Mouse (Mus musculus): Measurements from ENCODE around the gene Miga2.

Miga2 gene

GRCm38 (mm10) chr2:30363773-30364650 is at the start of gene Miga2:
Gene Miga2, plus strand, starts transcription at chr2:30364233.
- peak; percentile 92 to 95 for DNase-seq (ENCODE audit: low spot score in 2 of 2)

GRCm38 (mm10) chr2:30316136-30316535 is 47.9 kb upstream of the Miga2 start:
- no peak for DNase-seq (ENCODE audit: low spot score in 2 of 2)

- no peak for DNase-seq (ENCODE audit: low spot score in 2 of 2)
These were observed 47.1 kb upstream of the Miga2 start for GRCm38 (mm10) chr2:30316955-30317354.

GRCm38 (mm10) chr2:30319260-30319659 is 44.8 kb upstream of the Miga2 start:
- DNase-seq (ENCODE audit: low spot score in 2 of 2), result no peak

- no peak for DNase-seq (ENCODE audit: low spot score in 2 of 2)
These were observed 40.9 kb upstream of the Miga2 start for GRCm38 (mm10) chr2:30323111-30323510.

- DNase-seq (ENCODE audit: low spot score in 2 of 2), result no peak
These were observed 38.7 kb upstream of the Miga2 start for GRCm38 (mm10) chr2:30325296-30325695.

- DNase-seq (ENCODE audit: low spot score in 2 of 2), result no peak
These were observed 36.8 kb upstream of the Miga2 start for GRCm38 (mm10) chr2:30327276-30327675.

- no peak for DNase-seq (ENCODE audit: low spot score in 2 of 2)
These were observed 35.2 kb upstream of the Miga2 start for GRCm38 (mm10) chr2:30328791-30329190.

GRCm38 (mm10) chr2:30335324-30335723 is 28.7 kb upstream of the Miga2 start:
- no peak for DNase-seq (ENCODE audit: low spot score in 2 of 2)

- DNase-seq (ENCODE audit: low spot score in 2 of 2), result no peak
These were observed 27.7 kb upstream of the Miga2 start for GRCm38 (mm10) chr2:30336174-30336915.

GRCm38 (mm10) chr2:30337179-30337578 is 26.9 kb upstream of the Miga2 start:
- DNase-seq (ENCODE audit: low spot score in 2 of 2), result no peak

GRCm38 (mm10) chr2:30342061-30342460 is 22.0 kb upstream of the Miga2 start:
- DNase-seq (ENCODE audit: low spot score in 2 of 2), result no peak

- DNase-seq (ENCODE audit: low spot score in 2 of 2), result no peak
These were observed 21.5 kb upstream of the Miga2 start for GRCm38 (mm10) chr2:30342544-30342943.

- no peak for DNase-seq (ENCODE audit: low spot score in 2 of 2)
These were observed 20.4 kb upstream of the Miga2 start for GRCm38 (mm10) chr2:30343601-30344137.

- no peak for DNase-seq (ENCODE audit: low spot score in 2 of 2)
These were observed 17.9 kb upstream of the Miga2 start for GRCm38 (mm10) chr2:30345971-30346676.

GRCm38 (mm10) chr2:30349196-30349595 is 14.8 kb upstream of the Miga2 start:
- no peak for DNase-seq (ENCODE audit: low spot score in 2 of 2)

- DNase-seq (ENCODE audit: low spot score in 2 of 2), result no peak
These were observed 12.9 kb upstream of the Miga2 start for GRCm38 (mm10) chr2:30351149-30351548.

GRCm38 (mm10) chr2:30355861-30356260 is 8.2 kb upstream of the Miga2 start:
- DNase-seq (ENCODE audit: low spot score in 2 of 2), result no peak

GRCm38 (mm10) chr2:30356266-30356665 is 7.8 kb upstream of the Miga2 start:
- DNase-seq (ENCODE audit: low spot score in 2 of 2), result no peak

GRCm38 (mm10) chr2:30356906-30357305 is 7.1 kb upstream of the Miga2 start:
- DNase-seq (ENCODE audit: low spot score in 2 of 2), result no peak

GRCm38 (mm10) chr2:30357552-30358510 is 6.2 kb upstream of the Miga2 start:
- DNase-seq (ENCODE audit: low spot score in 2 of 2), result no peak
